Mouse (Mus musculus) G1E (cell line): ENCODE measurements around the gene Rcbtb2. TPM values are rescaled to one million over a fixed set of nuclear protein-coding genes. Genes with fewer than 3 reads are reported as not detected.

ENCODE experiments used
- ATAC-seq: 2 replicates; pipeline ENCODE4 v1.8.0; 2016; ENCODE audit warnings: mild to moderate bottlenecking; ENCODE audit not compliant: insufficient number of reproducible peaks, poor library complexity, low FRiP score, severe bottlenecking; ENCODE audit errors: extremely low read depth
- DNase-seq: peaks from one replicate; pipeline ENCODE4 v3.0.0; 2012; ENCODE audit warnings: low spot score
- H3K27me3 ChIP-seq: 2 replicates; pipeline ENCODE4 v1.6.1; 2012; ENCODE audit warnings: mild to moderate bottlenecking, low read length, inconsistent platforms; ENCODE audit not compliant: insufficient read depth
- H3K36me3 ChIP-seq: replicated peaks from 2 replicates; pipeline ENCODE3; 2012; ENCODE audit warnings: mild to moderate bottlenecking, inconsistent platforms
- H3K4me1 ChIP-seq: 2 replicates; pipeline ENCODE4 v1.6.1; 2012; ENCODE audit warnings: low read depth, low read length, inconsistent platforms, mixed read lengths; ENCODE audit not compliant: insufficient read depth
- H3K4me3 ChIP-seq: 2 replicates; pipeline ENCODE4 v1.5.1; 2012; ENCODE audit warnings: low read depth, mild to moderate bottlenecking, inconsistent platforms, low read length, moderate library complexity, mixed read lengths
- H3K9me3 ChIP-seq: replicated peaks from 2 replicates; pipeline ENCODE4 v1.6.1; 2012; ENCODE audit warnings: inconsistent platforms
- CTCF ChIP-seq: IDR thresholded peaks from 2 replicates; pipeline ENCODE4 v1.5.1; 2012; ENCODE audit warnings: low read depth, low read length, inconsistent platforms, mixed read lengths
- GATA1 ChIP-seq: IDR thresholded peaks from 2 replicates; pipeline ENCODE4 v1.6.1; 2012; ENCODE audit warnings: borderline replicate concordance, low read length, inconsistent platforms, mixed read lengths
- GATA2 ChIP-seq: IDR thresholded peaks from 2 replicates; pipeline ENCODE4 v1.6.1; 2012; ENCODE audit warnings: low read depth, low read length, inconsistent platforms, borderline replicate concordance
- POLR2AphosphoS5 ChIP-seq: IDR thresholded peaks from 2 replicates; pipeline ENCODE4 v1.6.1; 2012; ENCODE audit warnings: low read depth, low read length, inconsistent platforms; ENCODE audit not compliant: insufficient replicate concordance
- TAL1 ChIP-seq: conservative IDR thresholded peaks from 2 replicates; pipeline ENCODE4 v1.6.1; 2012; ENCODE audit warnings: low read depth, low read length, inconsistent platforms, mixed read lengths
- polyA plus RNA-seq: library from polyadenylated mRNA; stranded (reverse); fragments of >175 nt; gene quantifications from 2 replicates; pipeline ENCODE4 v1.2.3, GENCODE M21; 2012
- total RNA-seq, 2 experiments: library from RNA; stranded (forward) in 1 of 2; stranded (reverse) in 1 of 2; fragments of 200-1000 nt in 1 of 2; fragments of >200 nt in 1 of 2; fragmentation: Nextera tagmentation in 1 of 2; gene quantifications; 2 replicates each; pipeline ENCODE4 v1.2.3; 2014 to 2017

Rcbtb2 gene
- 29.1 and 34.8 TPM in 2 replicates for total RNA-seq (2014; fragmentation: Nextera tagmentation)
- total RNA-seq (2017), result 47.2 and 49.9 TPM in 2 replicates
- polyA plus RNA-seq, result 21.9 and 24.4 TPM in 2 replicates

- peaks cover 81% of the 10 kb centered on the region for H3K4me1 ChIP-seq
- peak within 1 kb of the TSS; percentile 49; the same call in 1 of the 2 replicates for H3K4me3 ChIP-seq
- no peaks in the 10 kb centered on the region for H3K27me3 ChIP-seq
- TF ChIP-seq GATA2 (no peak), GATA1 (no peak), CTCF (no peak), TAL1 (no peak), POLR2AphosphoS5 (no peak)
- H3K9me3 ChIP-seq, result no peaks in the 10 kb centered on the region
- H3K36me3 ChIP-seq, result no peaks in the 10 kb centered on the region
- no peak for DNase-seq
- ATAC-seq, result no peak
These were observed at the start of gene Rcbtb2 for GRCm38 (mm10) chr14:73122923-73123278. Gene Rcbtb2, plus strand, starts transcription at chr14:73123037.

- no peaks in the 10 kb centered on the region for H3K36me3 ChIP-seq
- ATAC-seq (no peak), DNase-seq (no peak)
- peaks cover 8% of the 10 kb centered on the region; the same call in 1 of the 2 replicates for H3K27me3 ChIP-seq
- no peak overlapping the region for H3K4me3 ChIP-seq
- TF ChIP-seq TAL1, result no peak
- no peak for TF ChIP-seq GATA2
- no peak for TF ChIP-seq CTCF
- no peak for TF ChIP-seq GATA1
- TF ChIP-seq POLR2AphosphoS5, result no peak
- no peaks in the 10 kb centered on the region for H3K9me3 ChIP-seq
- H3K4me1 ChIP-seq, result 0 out of 2 replicates have a peak, but pooled peaks cover 3% of the 10 kb centered on the region
These were observed 39.3 kb upstream of the Rcbtb2 start for GRCm38 (mm10) chr14:73083563-73083962.

- H3K4me3 ChIP-seq, result no peak overlapping the region
- H3K4me1 ChIP-seq, result 0 out of 2 replicates have a peak, but pooled peaks cover 3% of the 10 kb centered on the region
- H3K36me3 ChIP-seq, result no peaks in the 10 kb centered on the region
- H3K9me3 ChIP-seq, result no peaks in the 10 kb centered on the region
- H3K27me3 ChIP-seq, result peaks cover 11% of the 10 kb centered on the region; the same call in 1 of the 2 replicates
- no peak for DNase-seq
- ATAC-seq, result no peak
- no peak for TF ChIP-seq GATA1
- TF ChIP-seq TAL1, result no peak
- no peak for TF ChIP-seq POLR2AphosphoS5
These were observed 36.4 kb upstream of the Rcbtb2 start for GRCm38 (mm10) chr14:73086425-73086824.

GRCm38 (mm10) chr14:73087247-73087646, 35.6 kb upstream of the Rcbtb2 start:
- Histone ChIP-seq H3K4me3 (no peak overlapping the region), H3K27me3 (peaks cover 14% of the 10 kb centered on the region; the same call in 1 of the 2 replicates), H3K4me1 (0 out of 2 replicates have a peak, but pooled peaks cover 3% of the 10 kb centered on the region), H3K36me3 (no peaks in the 10 kb centered on the region), H3K9me3 (no peaks in the 10 kb centered on the region)
- no peak for ATAC-seq
- no peak for TF ChIP-seq GATA2
- no peak for TF ChIP-seq POLR2AphosphoS5
- TF ChIP-seq TAL1, result no peak
- TF ChIP-seq CTCF, result no peak
- TF ChIP-seq GATA1, result no peak
- DNase-seq, result no peak

GRCm38 (mm10) chr14:73087746-73088145, 35.1 kb upstream of the Rcbtb2 start:
- TF ChIP-seq CTCF, result no peak
- no peaks in the 10 kb centered on the region for H3K9me3 ChIP-seq
- no peak overlapping the region for H3K4me3 ChIP-seq
- DNase-seq (no peak), ATAC-seq (no peak)
- H3K4me1 ChIP-seq, result 0 out of 2 replicates have a peak, but pooled peaks cover 3% of the 10 kb centered on the region
- H3K27me3 ChIP-seq, result peaks cover 14% of the 10 kb centered on the region; the same call in 1 of the 2 replicates
- no peaks in the 10 kb centered on the region for H3K36me3 ChIP-seq

- ATAC-seq, result no peak
- Histone ChIP-seq H3K27me3 (peaks cover 14% of the 10 kb centered on the region; the same call in 1 of the 2 replicates), H3K9me3 (no peaks in the 10 kb centered on the region), H3K36me3 (no peaks in the 10 kb centered on the region), H3K4me1 (0 out of 2 replicates have a peak, but pooled peaks cover 3% of the 10 kb centered on the region), H3K4me3 (no peak overlapping the region)
- TF ChIP-seq TAL1 (no peak), GATA1 (no peak), CTCF (no peak), POLR2AphosphoS5 (no peak), GATA2 (no peak)
- no peak for DNase-seq
These were observed 34.6 kb upstream of the Rcbtb2 start for GRCm38 (mm10) chr14:73088224-73088623.

GRCm38 (mm10) chr14:73092871-73093270, 30.0 kb upstream of the Rcbtb2 start:
- Histone ChIP-seq H3K27me3 (peaks cover 17% of the 10 kb centered on the region), H3K4me3 (no peak overlapping the region), H3K4me1 (0 out of 2 replicates have a peak, but pooled peaks cover 2% of the 10 kb centered on the region), H3K9me3 (no peaks in the 10 kb centered on the region), H3K36me3 (no peaks in the 10 kb centered on the region)
- ATAC-seq, result no peak
- no peak for DNase-seq
- TF ChIP-seq POLR2AphosphoS5 (no peak), CTCF (no peak), GATA2 (no peak), GATA1 (no peak), TAL1 (no peak)
